Mouse (Mus musculus): ENCODE data around the gene Thsd7b.

The Thsd7b gene

GRCm38 (mm10) chr1:129272982-129273937 is at the start of gene Thsd7b:
Gene Thsd7b, plus strand, starts transcription at chr1:129273302.
- no peak for DNase-seq

GRCm38 (mm10) chr1:129244292-129244691 is 28.8 kb upstream of the Thsd7b start:
- DNase-seq = peak; percentile 34 to 53

GRCm38 (mm10) chr1:129250704-129251443 is 22.2 kb upstream of the Thsd7b start:
- DNase-seq = no peak

- no peak for DNase-seq
These were observed 6.4 kb upstream of the Thsd7b start for GRCm38 (mm10) chr1:129266684-129267083.

- no peak for DNase-seq
These were observed 31.1 kb downstream of the Thsd7b start for GRCm38 (mm10) chr1:129304173-129304572.

- DNase-seq = no peak
These were observed 51.3 kb downstream of the Thsd7b start for GRCm38 (mm10) chr1:129324388-129324787.

- DNase-seq = no peak
These were observed 51.7 kb downstream of the Thsd7b start for GRCm38 (mm10) chr1:129324798-129325197.

GRCm38 (mm10) chr1:129356631-129357030 is 83.5 kb downstream of the Thsd7b start:
- no peak for DNase-seq

DNA sequence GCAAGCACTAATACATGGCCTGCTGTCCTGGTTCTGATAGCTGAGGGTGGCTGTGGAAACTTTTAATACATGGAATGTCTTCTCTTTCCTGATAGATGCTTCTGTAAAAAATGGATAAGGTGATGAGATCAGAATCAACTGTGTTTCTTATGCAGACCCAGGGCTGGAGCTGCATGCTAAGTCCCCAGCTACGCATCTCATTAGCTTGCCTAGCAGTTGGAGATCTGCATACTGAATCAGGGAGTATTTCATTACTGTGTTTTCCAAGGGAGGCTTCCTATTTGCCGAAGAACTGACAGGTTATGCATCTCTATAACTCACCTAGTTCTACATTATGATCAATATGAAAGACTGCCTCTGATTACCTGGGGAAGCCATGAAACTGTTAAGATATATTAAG is 84.3 kb downstream of the Thsd7b start:
- DNase-seq = no peak

DNA sequence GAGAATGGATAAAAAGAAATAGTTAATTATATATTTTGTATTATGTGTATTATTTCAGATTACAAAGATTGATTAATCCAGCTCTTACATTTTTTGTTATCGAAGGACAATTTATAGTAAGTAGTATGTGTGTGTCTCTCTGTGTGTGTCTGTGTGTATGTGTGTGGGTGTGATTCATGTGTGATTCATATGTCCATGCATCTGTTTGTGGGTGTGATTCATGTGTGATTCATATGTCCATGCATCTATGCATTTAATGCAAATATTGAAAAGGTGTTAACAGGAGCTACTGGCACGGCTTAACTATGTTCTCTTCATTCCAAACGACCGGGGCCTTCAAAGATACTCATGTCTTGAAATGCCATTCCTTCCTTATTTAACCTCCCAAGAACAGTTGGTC is 90.3 kb downstream of the Thsd7b start:
- DNase-seq = no peak

- DNase-seq = no peak
These were observed 91.7 kb downstream of the Thsd7b start for GRCm38 (mm10) chr1:129364828-129365227.

DNA sequence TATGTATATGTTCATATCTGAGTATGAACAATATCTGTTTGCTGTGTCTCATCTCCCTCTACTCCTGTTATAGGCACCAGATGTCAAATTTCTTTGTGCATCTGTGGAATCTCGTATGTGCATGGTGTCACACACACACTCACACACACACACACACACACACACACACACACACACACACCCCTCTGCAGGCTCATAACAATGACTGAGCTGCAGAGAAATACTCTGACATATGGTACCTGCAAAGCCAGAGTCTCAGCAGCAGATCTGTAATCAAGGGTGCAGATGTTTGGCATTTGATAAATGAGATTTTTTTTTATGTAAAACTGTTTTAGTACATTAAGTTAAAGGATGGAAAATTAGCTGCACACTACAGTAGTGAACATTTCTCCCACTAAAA is 92.5 kb downstream of the Thsd7b start:
- DNase-seq = no peak

GRCm38 (mm10) chr1:129386479-129386878 is 113.4 kb downstream of the Thsd7b start:
- DNase-seq = no peak

- no peak for DNase-seq
These were observed 138.5 kb downstream of the Thsd7b start for GRCm38 (mm10) chr1:129411584-129411983.

DNA sequence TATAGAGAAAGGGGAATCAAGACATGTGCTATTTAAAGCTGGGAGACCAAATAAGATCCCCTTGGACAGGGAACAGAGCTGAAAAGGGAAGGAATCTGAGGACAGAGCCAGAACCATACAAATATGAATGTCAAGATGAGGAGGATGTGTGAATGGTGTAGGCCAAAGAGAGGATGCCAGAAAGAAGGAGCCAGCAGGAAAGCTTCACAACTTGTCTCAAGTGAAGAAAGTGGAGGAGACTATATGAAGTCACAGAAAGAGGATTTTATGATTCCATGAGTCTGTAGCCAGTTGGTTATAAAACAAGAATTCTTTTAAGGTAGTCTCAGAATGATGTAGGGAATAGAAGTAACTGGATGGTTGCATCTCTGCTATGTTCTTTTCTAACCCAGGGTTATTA is 148.5 kb downstream of the Thsd7b start:
- no peak for DNase-seq

DNA sequence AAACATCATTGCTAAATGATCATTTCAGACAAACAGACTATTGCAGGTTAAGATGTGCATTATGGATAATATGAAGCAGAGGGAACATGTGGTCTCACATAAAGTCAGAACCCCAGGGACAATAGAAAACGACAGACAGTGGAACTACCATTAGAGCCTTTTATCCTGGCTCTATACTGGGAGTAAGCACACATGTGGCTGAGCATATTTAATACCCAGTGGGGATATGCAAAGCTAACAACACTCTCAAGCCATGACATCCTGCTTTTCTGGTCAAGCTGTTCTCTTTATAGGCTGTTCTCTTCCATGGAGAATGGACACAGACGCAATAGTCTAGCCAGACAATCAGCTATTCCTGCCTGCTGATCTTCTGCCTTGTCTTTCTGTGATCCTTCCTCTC is 191.3 kb downstream of the Thsd7b start:
- DNase-seq = no peak

DNA sequence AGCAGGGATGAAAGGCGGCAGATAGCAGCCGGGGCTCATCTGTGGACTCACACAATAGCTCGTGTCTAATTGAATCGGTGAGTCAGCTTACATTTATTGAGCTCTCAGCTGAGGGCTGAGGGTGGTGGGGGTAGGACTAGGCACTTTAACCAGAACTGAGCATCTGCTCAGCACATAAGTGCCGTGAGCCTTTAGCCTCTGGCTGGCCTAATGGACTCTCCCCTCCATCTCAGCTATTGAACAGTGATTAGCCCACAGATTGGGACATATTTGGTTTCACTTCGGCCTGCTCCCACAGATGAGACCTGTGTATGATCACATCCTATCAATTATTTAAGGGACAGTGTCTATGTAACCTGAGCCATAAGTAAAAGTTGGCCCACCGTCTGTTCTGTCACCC is 200.4 kb downstream of the Thsd7b start:
- no peak for DNase-seq

DNA sequence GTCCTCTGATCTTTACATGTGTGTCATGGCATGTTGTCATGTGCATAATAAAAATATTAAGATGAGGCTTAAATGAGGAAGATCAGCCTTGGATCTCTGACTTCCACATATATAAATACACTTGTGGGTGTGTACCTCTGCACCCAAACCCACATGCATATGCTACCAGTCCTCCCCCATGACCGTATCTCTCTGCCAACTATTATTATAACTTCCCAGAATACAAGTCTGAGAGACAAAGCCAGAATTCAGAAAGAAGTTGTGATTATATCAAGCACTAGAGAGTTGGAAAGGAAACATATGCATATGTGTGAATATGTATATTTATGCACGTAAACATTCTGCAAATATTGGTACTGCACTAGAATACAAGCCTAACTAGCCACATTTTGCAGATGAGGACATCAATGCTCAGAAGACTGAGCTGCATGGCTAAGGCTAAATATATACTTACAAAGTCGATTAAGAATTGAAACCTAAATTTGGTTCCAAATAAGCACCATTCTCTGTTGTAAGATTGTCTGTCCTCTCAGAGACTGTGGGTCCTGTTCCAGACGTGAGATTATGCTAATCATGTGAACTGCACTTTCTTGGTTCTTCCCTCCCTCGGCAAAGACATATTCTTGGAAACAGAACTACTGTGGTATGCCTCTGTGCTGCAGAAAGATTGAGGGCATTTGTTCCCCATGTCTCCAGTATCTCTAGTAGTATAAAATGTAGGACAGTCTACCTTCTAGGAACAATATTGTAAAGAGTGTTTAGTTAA is 211.3 kb downstream of the Thsd7b start:
- DNase-seq = no peak

GRCm38 (mm10) chr1:129491136-129491535 is 218.0 kb downstream of the Thsd7b start:
- DNase-seq = peak in 1 of 2 experiments; percentile 5

GRCm38 (mm10) chr1:129493929-129494328 is 220.8 kb downstream of the Thsd7b start:
- no peak for DNase-seq

- DNase-seq = no peak
These were observed 228.6 kb downstream of the Thsd7b start for GRCm38 (mm10) chr1:129501707-129502106.

DNA sequence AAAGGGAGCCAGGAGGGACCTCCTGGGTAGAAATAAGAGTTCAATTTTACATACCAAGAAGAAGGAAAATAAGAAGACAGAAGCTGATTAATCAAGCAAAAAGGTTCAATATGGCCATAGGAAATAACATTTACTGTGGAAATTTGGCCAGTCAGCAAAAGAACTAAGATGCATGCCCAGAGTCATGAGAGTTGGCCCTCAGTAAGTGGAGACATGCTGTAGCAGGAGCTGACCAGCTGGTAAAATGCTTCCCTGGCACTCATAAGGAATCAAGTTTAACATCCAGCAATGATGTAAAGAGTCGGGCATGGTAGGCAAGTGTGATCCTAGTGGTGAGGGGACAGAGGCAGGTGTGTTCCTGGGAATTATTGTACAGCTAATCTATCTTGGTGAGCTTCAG is 243.3 kb downstream of the Thsd7b start:
- no peak for DNase-seq

- no peak for DNase-seq
These were observed 246.6 kb downstream of the Thsd7b start for GRCm38 (mm10) chr1:129519751-129520150.

Measured in kidney, postnatal 25 days (tissue).